Mouse (Mus musculus): Measurements from ENCODE around the gene Tmem209. TPM values are rescaled to one million over a fixed set of nuclear protein-coding genes. Genes with fewer than 3 reads are reported as not detected.

The Tmem209 gene
- polyA plus RNA-seq, 1 experiment = 84.7 TPM

- no peak overlapping the region for H3K27ac ChIP-seq (ENCODE audit: insufficient read depth, low read length)
- TF ChIP-seq CTCF (IDR thresholded peaks at IDR 0.05; ENCODE audit: borderline replicate concordance, insufficient read depth, low read length) = no peak
- TF ChIP-seq POLR2A (IDR thresholded peaks at IDR 0.05; ENCODE audit: low read depth, low read length) = no peak
- no peak overlapping the region for H3K4me3 ChIP-seq (ENCODE audit: insufficient read depth, low read length)
- peaks cover 2% of the 10 kb centered on the region; the same call in 1 of the 2 replicates for H3K4me1 ChIP-seq (ENCODE audit: control insufficient read depth, insufficient read depth, low read length)
Measured at GRCm38 (mm10) chr6:30458626-30459025, 51.0 kb downstream of the Tmem209 start.

- Histone ChIP-seq H3K27ac (ENCODE audit: insufficient read depth, low read length) (no peak overlapping the region), H3K4me3 (ENCODE audit: insufficient read depth, low read length) (no peak overlapping the region), H3K4me1 (ENCODE audit: control insufficient read depth, insufficient read depth, low read length) (no peaks in the 10 kb centered on the region)
- TF ChIP-seq POLR2A (IDR thresholded peaks at IDR 0.05; ENCODE audit: low read depth, low read length) (no peak), CTCF (IDR thresholded peaks at IDR 0.05; ENCODE audit: borderline replicate concordance, insufficient read depth, low read length) (no peak)
Measured at GRCm38 (mm10) chr6:30456991-30457390, 52.6 kb downstream of the Tmem209 start.

GRCm38 (mm10) chr6:30439576-30439975, 70.0 kb downstream of the Tmem209 start:
- TF ChIP-seq POLR2A (IDR thresholded peaks at IDR 0.05; ENCODE audit: low read depth, low read length) (no peak), CTCF (IDR thresholded peaks at IDR 0.05; ENCODE audit: borderline replicate concordance, insufficient read depth, low read length) (no peak)
- H3K4me3 ChIP-seq (ENCODE audit: insufficient read depth, low read length) = no peak overlapping the region
- H3K4me1 ChIP-seq (ENCODE audit: control insufficient read depth, insufficient read depth, low read length) = no peaks in the 10 kb centered on the region
- H3K27ac ChIP-seq (ENCODE audit: insufficient read depth, low read length) = no peak overlapping the region

- TF ChIP-seq POLR2A (IDR thresholded peaks at IDR 0.05; ENCODE audit: low read depth, low read length) (no peak), CTCF (IDR thresholded peaks at IDR 0.05; ENCODE audit: borderline replicate concordance, insufficient read depth, low read length) (no peak)
- Histone ChIP-seq H3K4me1 (ENCODE audit: control insufficient read depth, insufficient read depth, low read length) (peaks cover 7% of the 10 kb centered on the region; the same call in 1 of the 2 replicates), H3K4me3 (ENCODE audit: insufficient read depth, low read length) (no peak overlapping the region), H3K27ac (ENCODE audit: insufficient read depth, low read length) (no peak overlapping the region)
Measured at GRCm38 (mm10) chr6:30437054-30437453, 72.5 kb downstream of the Tmem209 start.

- peaks cover 7% of the 10 kb centered on the region; the same call in 1 of the 2 replicates for H3K4me1 ChIP-seq (ENCODE audit: control insufficient read depth, insufficient read depth, low read length)
- H3K4me3 ChIP-seq (ENCODE audit: insufficient read depth, low read length) = no peak overlapping the region
- no peak overlapping the region for H3K27ac ChIP-seq (ENCODE audit: insufficient read depth, low read length)
- TF ChIP-seq CTCF (IDR thresholded peaks at IDR 0.05; ENCODE audit: borderline replicate concordance, insufficient read depth, low read length) = no peak
- no peak for TF ChIP-seq POLR2A (IDR thresholded peaks at IDR 0.05; ENCODE audit: low read depth, low read length)
Measured at GRCm38 (mm10) chr6:30436476-30436875, 73.1 kb downstream of the Tmem209 start.

DNA sequence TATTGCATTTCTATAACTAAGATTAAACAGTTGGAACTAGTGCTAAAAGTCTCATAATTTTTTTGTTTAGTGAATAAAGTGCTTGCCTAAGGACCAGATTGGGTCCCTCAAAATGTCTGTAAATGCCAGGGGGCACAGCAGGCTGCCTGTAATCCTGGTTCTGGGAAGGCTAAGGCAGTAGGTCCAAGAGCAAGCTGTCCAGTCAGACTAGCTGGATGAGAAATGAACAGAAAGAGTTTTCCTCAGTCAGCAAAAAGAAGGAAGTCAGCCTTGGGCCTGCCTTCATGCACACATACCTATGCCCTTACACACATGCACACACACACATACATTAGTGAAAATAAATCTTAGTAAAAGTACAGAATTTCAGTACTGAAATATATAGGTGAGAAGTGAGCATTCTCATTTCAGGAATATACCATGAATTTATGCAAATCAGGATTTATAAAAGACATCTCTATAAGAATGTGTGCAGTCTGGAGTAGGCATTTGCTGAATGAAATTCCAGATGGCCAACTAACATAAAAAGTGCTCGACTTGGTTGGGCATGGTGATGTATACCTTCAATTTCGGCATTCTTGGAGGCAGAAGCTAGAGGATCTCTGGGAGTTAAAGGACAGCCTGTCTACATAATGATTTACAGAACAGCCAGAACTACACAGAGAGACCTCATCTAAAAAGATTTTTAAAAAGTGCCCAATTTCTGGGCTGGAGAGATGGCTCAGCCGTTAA, 77.0 kb downstream of the Tmem209 start:
- TF ChIP-seq CTCF (IDR thresholded peaks at IDR 0.05; ENCODE audit: borderline replicate concordance, insufficient read depth, low read length) (no peak), POLR2A (IDR thresholded peaks at IDR 0.05; ENCODE audit: low read depth, low read length) (no peak)

More for the DNA sequence above, 77.0 kb downstream of the Tmem209 start:
- Histone ChIP-seq H3K4me1 (ENCODE audit: control insufficient read depth, insufficient read depth, low read length) (peaks cover 7% of the 10 kb centered on the region; the same call in 1 of the 2 replicates), H3K4me3 (ENCODE audit: insufficient read depth, low read length) (no peak overlapping the region), H3K27ac (ENCODE audit: insufficient read depth, low read length) (peak overlapping the region; percentile 96)

Other genes starting within 250 kb of the Tmem209 start
- 84.0 and 92.8 TPM in 2 replicates for gene Ube2h, start 205.2 kb downstream of the Tmem209 start, polyA plus RNA-seq (2011; ENCODE audit: insufficient read length, low read depth, missing spikeins)
- gene Zc3hc1, start 118.8 kb downstream of the Tmem209 start, polyA plus RNA-seq (2011; ENCODE audit: insufficient read length, low read depth, missing spikeins) = 27.4 and 29.0 TPM in 2 replicates
- gene Klhdc10, start 107.9 kb downstream of the Tmem209 start, polyA plus RNA-seq (2011; ENCODE audit: insufficient read length, low read depth, missing spikeins) = 39.0 and 54.6 TPM in 2 replicates
- not detected in 2 replicates for gene Ssmem1, start 66 bp upstream of the Tmem209 start, polyA plus RNA-seq (2011; ENCODE audit: insufficient read length, low read depth, missing spikeins)
- 1.2 TPM in 1 of 2 replicates, not detected in the other for gene Cpa2, start 31.8 kb upstream of the Tmem209 start, polyA plus RNA-seq (2011; ENCODE audit: insufficient read length, low read depth, missing spikeins)
- gene Cpa4, start 58.6 kb upstream of the Tmem209 start, polyA plus RNA-seq (2011; ENCODE audit: insufficient read length, low read depth, missing spikeins) = 1.5 and 2.1 TPM in 2 replicates
- gene Cpa5, start 101.2 kb upstream of the Tmem209 start, polyA plus RNA-seq (2011; ENCODE audit: insufficient read length, low read depth, missing spikeins) = not detected in 2 replicates
- gene Cpa1, start 129.4 kb upstream of the Tmem209 start, polyA plus RNA-seq (2011; ENCODE audit: insufficient read length, low read depth, missing spikeins) = not detected in 2 replicates
- 8.7 and 14.9 TPM in 2 replicates for gene Cep41, start 184.0 kb upstream of the Tmem209 start, polyA plus RNA-seq (2011; ENCODE audit: insufficient read length, low read depth, missing spikeins)
- gene Mest, start 213.8 kb upstream of the Tmem209 start, polyA plus RNA-seq (2011; ENCODE audit: insufficient read length, low read depth, missing spikeins) = 44.3 and 540 TPM in 2 replicates

Data from embryonic fibroblast, embryonic 13.5 days (primary cell).